Mouse (Mus musculus) mesoderm, embryonic 11.5 days (tissue): ENCODE results near the gene Ubtd2.

Source experiments
- DNase-seq: peaks from one replicate; pipeline ENCODE4 v3.0.0-alpha.2; 2012; ENCODE audit warnings: low read depth, low spot score

Gene Ubtd2

GRCm38 (mm10) chr11:32516916-32517712 is 61.9 kb downstream of the Ubtd2 start:
- DNase-seq: no peak

- DNase-seq: no peak
Observed at GRCm38 (mm10) chr11:32518770-32519169, 63.6 kb downstream of the Ubtd2 start.

GRCm38 (mm10) chr11:32519354-32519753 is 64.2 kb downstream of the Ubtd2 start:
- no peak for DNase-seq

GRCm38 (mm10) chr11:32521246-32521645 is 66.1 kb downstream of the Ubtd2 start:
- no peak for DNase-seq

- no peak for DNase-seq
Observed at GRCm38 (mm10) chr11:32524122-32524920, 69.2 kb downstream of the Ubtd2 start.

- DNase-seq: no peak
Observed at GRCm38 (mm10) chr11:32527006-32527405, 71.8 kb downstream of the Ubtd2 start.

- DNase-seq: no peak
Observed at GRCm38 (mm10) chr11:32530151-32530550, 75.0 kb downstream of the Ubtd2 start.

GRCm38 (mm10) chr11:32531871-32532764 is 76.9 kb downstream of the Ubtd2 start, which contains the start of gene Efcab9:
Gene Efcab9, minus strand, starts transcription at chr11:32532081.
- no peak for DNase-seq

GRCm38 (mm10) chr11:32532765-32533481 is 77.8 kb downstream of the Ubtd2 start, which contains the start of gene Stk10:
Gene Stk10, plus strand, starts transcription at chr11:32533305.
- peak; percentile 78 for DNase-seq

- DNase-seq: peak; percentile 37
Observed at GRCm38 (mm10) chr11:32533482-32534261, 78.5 kb downstream of the Ubtd2 start.

- no peak for DNase-seq
Observed at GRCm38 (mm10) chr11:32534453-32535075, 79.4 kb downstream of the Ubtd2 start.

- DNase-seq: no peak
Observed at GRCm38 (mm10) chr11:32535646-32536045, 80.5 kb downstream of the Ubtd2 start.

- peak; percentile 78 for DNase-seq
Observed at GRCm38 (mm10) chr11:32536954-32537353, 81.8 kb downstream of the Ubtd2 start.

GRCm38 (mm10) chr11:32538435-32538834 is 83.3 kb downstream of the Ubtd2 start:
- DNase-seq: no peak

- DNase-seq: no peak
Observed at GRCm38 (mm10) chr11:32538846-32539245, 83.7 kb downstream of the Ubtd2 start.

- no peak for DNase-seq
Observed at GRCm38 (mm10) chr11:32539717-32540116, 84.5 kb downstream of the Ubtd2 start.

GRCm38 (mm10) chr11:32540463-32540862 is 85.3 kb downstream of the Ubtd2 start:
- DNase-seq: no peak

- DNase-seq: no peak
Observed at GRCm38 (mm10) chr11:32542181-32542580, 87.0 kb downstream of the Ubtd2 start.

- DNase-seq: no peak
Observed at GRCm38 (mm10) chr11:32542687-32543411, 87.7 kb downstream of the Ubtd2 start.
